Mouse (Mus musculus) lung, embryonic 15.5 days (tissue): ENCODE data around the gene Gm27029. TPM values are rescaled to one million over a fixed set of nuclear protein-coding genes. Genes with fewer than 3 reads are reported as not detected.
"Not testable (repeated sequence)": the region's sequence is repeated elsewhere in the genome, so short reads cannot be mapped to it uniquely, and the experiment has no call there.

Experiments used
- ATAC-seq: fragments of 200-750 bp; cut with Nextera tagmentation; 2 replicates; pipeline ENCODE4 v1.8.0; 2017; ENCODE audit warnings: moderate number of reproducible peaks, borderline replicate concordance; ENCODE audit not compliant: low FRiP score, low TSS enrichment; ENCODE audit errors: extremely low read depth
- H3K27ac ChIP-seq: fragments of 300-500 bp; sonication (generic); 2 replicates; pipeline ENCODE4 v1.5.1; 2015; ENCODE audit warnings: moderate library complexity, mild to moderate bottlenecking, inconsistent platforms
- H3K27me3 ChIP-seq: fragments of 300-500 bp; sonication (generic); 2 replicates; pipeline ENCODE4 v1.6.1; 2015; ENCODE audit warnings: inconsistent platforms
- H3K36me3 ChIP-seq: fragments of 300-500 bp; sonication (generic); 2 replicates; pipeline ENCODE4 v1.6.1; 2015; ENCODE audit warnings: inconsistent platforms
- H3K4me1 ChIP-seq: fragments of 300-500 bp; sonication (generic); 2 replicates; pipeline ENCODE4 v1.6.1; 2015; ENCODE audit warnings: inconsistent platforms
- H3K4me2 ChIP-seq: fragments of 300-500 bp; sonication (generic); 2 replicates; pipeline ENCODE4 v1.6.1; 2015; ENCODE audit warnings: inconsistent platforms, mild to moderate bottlenecking, moderate library complexity
- H3K4me3 ChIP-seq: fragments of 300-500 bp; sonication (generic); 2 replicates; pipeline ENCODE4 v1.5.1; 2015; ENCODE audit warnings: mild to moderate bottlenecking, inconsistent platforms
- H3K9ac ChIP-seq: fragments of 300-500 bp; sonication (generic); 2 replicates; pipeline ENCODE4 v1.6.1; 2015; ENCODE audit warnings: inconsistent platforms
- H3K9me3 ChIP-seq: fragments of 300-500 bp; sonication (generic); 2 replicates; pipeline ENCODE4 v1.6.1; 2016; ENCODE audit warnings: inconsistent platforms
- WGBS: fragments of 180-500 bp; shearing (Covaris S2); methylation state at CpG from one replicate; pipeline ENCODE4 v1.1.7; 2015; 5-methylcytosine and 5-hydroxymethylcytosine counted together
- polyA plus RNA-seq: library from polyadenylated mRNA; unstranded; fragments of >200 nt; fragmentation: Nextera tagmentation; extraction: Ambion mirVana; gene quantifications from 2 replicates; pipeline ENCODE4 v1.2.1, GENCODE M21; 2015

Gm27029 gene
- polyA plus RNA-seq, result 8.1 and 12.7 TPM in 2 replicates

DNA sequence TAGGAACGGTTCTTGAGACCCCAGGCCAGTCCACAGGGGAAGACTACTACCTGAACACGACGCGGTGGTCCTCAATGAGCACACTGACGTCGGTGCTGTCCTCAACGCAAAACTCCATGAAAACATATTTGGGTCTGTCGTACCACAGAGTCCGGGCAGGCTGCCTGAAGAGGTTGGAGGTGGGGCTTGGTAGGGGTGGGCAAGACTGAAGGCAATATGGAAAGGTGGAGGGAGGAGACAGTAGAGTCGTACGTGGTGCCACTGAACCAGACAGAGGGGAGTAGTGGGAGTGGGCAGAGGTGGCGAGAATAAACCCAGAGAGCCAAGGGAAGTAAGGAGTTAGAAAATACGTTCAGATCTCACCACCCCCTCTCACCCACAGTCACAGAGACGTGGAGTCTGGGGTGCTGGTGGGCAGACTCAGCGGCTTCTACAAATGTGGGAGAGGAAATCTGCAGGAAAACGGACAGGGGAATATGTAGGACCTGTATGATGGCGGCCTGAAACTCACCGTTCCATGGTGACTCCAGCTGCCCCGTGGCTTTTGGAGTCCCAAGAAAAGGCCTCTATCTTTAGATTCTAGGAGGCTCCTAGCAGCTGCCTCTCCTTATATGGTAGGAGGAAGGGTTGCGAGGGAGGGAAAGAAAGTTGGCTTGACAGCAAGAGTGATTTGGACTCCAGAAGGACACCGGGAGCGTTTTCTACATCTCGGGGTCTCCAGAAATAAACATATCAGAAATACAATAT, at the start of gene Gm27029:
Gene Gm27029, minus strand, starts transcription at position 692 of the 747 bp plus-strand sequence.
- H3K9me3 ChIP-seq, result no peaks in the 10 kb centered on the region
- H3K4me1 ChIP-seq, result peaks cover 27% of the 10 kb centered on the region
- H3K9ac ChIP-seq, result peak within 1 kb of the TSS; percentile 65
- H3K27me3 ChIP-seq, result no peaks in the 10 kb centered on the region
- 2% methylated on average over 23 of the region's 23 CpGs for WGBS
- peak within 1 kb of the TSS; percentile 79 for H3K4me2 ChIP-seq
- H3K27ac ChIP-seq, result peak within 1 kb of the TSS; percentile 81
- peaks cover 2% of the 10 kb centered on the region; the same call in 1 of the 2 replicates for H3K36me3 ChIP-seq
- peak; percentile 83 for ATAC-seq
- H3K4me3 ChIP-seq, result peak within 1 kb of the TSS; percentile 67

DNA sequence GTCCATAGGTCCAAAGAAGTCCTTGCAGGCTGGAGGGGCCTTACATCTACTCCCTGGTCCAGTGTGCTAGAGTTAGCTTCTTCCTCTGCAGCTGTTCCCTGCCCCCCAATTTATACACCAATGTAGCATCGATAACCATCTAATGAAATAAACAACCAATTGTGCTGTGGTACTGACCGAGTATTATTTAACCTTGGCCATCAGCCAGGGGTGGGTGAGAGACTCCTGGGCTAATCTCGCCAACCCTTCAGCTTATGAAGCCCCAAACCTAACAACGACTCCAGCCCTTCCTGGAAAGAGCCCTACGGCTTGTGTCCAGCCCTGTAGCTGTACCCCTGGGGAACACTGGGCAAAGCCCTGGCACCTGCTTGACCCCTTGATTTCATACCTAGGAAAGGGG, 49.7 kb upstream of the Gm27029 start:
- 58% methylated on average over 5 of the region's 5 CpGs for WGBS
- Histone ChIP-seq H3K9ac (no peak overlapping the region), H3K27ac (no peak overlapping the region), H3K4me3 (no peak overlapping the region), H3K4me1 (peaks cover 4% of the 10 kb centered on the region; the same call in 1 of the 2 replicates), H3K4me2 (no peak overlapping the region), H3K27me3 (no peaks in the 10 kb centered on the region), H3K9me3 (no peaks in the 10 kb centered on the region), H3K36me3 (no peaks in the 10 kb centered on the region)
- no peak for ATAC-seq

DNA sequence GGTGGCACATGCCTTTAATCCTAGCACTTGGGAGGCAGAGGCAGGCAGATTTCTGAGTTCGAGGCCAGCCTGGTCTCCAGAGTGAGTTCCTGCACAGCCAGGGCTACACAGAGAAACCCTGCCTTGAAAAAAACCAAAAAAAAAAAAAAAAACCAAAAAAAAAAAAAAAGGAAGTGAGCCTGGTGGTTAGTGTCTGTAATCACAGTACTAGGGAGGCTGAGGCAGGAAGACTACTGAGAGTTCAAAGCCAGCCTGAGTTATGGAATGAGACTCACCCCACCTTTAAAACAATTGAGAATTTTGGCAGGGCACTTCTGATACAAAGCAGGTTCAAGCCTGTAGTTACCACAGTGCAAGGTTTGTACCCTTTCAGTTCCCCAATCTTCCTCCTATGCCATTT, 49.1 kb upstream of the Gm27029 start:
- H3K9ac ChIP-seq, H3K4me2 ChIP-seq, H3K4me1 ChIP-seq, H3K36me3 ChIP-seq, H3K4me3 ChIP-seq, H3K27me3 ChIP-seq, H3K27ac ChIP-seq, H3K9me3 ChIP-seq, ATAC-seq: not testable (repeated sequence)
- WGBS, result 75% methylated on average over 1 of the region's 1 CpGs

DNA sequence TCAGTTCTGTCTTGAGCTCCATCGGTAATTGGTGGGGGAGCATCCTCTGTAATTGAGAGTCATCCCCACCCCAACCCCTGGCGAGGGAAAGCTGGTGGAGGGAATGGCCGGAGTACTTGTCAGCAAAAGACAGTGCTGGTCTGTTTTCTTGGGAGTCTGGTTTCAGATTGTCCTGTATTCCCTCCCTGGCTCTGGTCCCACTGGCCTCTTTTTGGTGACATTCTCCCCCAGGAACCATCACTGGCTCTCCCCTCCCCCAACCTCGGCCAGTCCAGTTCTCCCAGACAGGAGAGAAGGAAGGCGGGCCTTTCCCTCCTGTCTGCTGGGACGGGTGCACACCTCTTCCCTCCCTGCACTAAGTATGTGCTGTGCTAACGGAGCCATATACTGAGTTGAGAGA, 47.7 kb upstream of the Gm27029 start:
- Histone ChIP-seq H3K4me3 (no peak overlapping the region), H3K4me2 (no peak overlapping the region), H3K9me3 (no peaks in the 10 kb centered on the region), H3K4me1 (peaks cover 12% of the 10 kb centered on the region), H3K27me3 (no peaks in the 10 kb centered on the region), H3K27ac (no peak overlapping the region), H3K36me3 (no peaks in the 10 kb centered on the region), H3K9ac (no peak overlapping the region)
- ATAC-seq, result no peak
- 39% methylated on average over 7 of the region's 7 CpGs for WGBS

DNA sequence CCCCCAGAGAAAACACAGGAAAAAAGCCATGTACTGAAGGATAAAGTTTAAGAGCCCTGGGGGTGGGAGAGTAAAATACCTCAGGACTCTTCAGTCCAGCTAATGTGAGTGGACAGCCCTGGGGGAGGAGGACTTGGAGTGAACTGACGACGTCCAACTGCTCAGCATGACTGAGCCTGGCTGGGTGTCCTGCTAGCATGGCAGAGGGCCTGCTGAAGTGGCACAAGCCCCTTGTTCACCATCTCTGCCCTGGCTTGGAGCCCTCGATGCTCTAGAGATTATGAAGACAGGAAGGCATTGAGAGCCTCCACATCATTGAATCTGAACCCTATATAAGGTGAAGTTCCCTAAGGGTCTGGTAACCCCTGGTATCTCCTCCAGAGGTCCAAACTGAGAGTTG, 47.3 kb upstream of the Gm27029 start:
- ATAC-seq, result no peak
- WGBS, result 41% methylated on average over 3 of the region's 3 CpGs
- H3K36me3 ChIP-seq, result no peaks in the 10 kb centered on the region
- H3K27ac ChIP-seq, result no peak overlapping the region
- H3K4me1 ChIP-seq, result peaks cover 15% of the 10 kb centered on the region
- H3K9ac ChIP-seq, result no peak overlapping the region
- no peaks in the 10 kb centered on the region for H3K9me3 ChIP-seq
- no peak overlapping the region for H3K4me2 ChIP-seq
- H3K27me3 ChIP-seq, result no peaks in the 10 kb centered on the region
- H3K4me3 ChIP-seq, result no peak overlapping the region

DNA sequence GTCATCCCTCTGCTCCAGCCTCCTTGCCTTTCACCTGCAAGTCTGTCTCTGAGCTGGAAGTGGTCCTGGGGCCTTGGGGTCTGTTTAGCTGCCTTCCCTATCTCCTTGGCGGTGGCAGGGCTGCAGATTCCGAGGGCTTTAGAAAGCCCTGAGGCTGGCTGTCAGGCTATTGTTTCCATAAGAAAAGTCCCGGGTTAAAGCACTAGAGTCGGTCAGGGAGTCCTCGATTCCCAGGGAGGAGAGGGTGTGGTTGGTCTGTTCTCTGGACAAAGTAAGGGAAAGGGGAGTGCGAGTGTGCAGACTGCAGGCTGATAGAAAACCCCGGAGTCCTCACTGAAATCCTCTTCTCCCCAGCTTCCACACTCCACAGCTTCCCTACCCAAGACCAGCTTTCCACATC, 45.6 kb upstream of the Gm27029 start:
- H3K9me3 ChIP-seq, result no peaks in the 10 kb centered on the region
- 50% methylated on average over 7 of the region's 7 CpGs for WGBS
- no peak overlapping the region for H3K27ac ChIP-seq
- no peaks in the 10 kb centered on the region for H3K27me3 ChIP-seq
- H3K4me1 ChIP-seq, result peaks cover 23% of the 10 kb centered on the region
- no peaks in the 10 kb centered on the region for H3K36me3 ChIP-seq
- H3K4me2 ChIP-seq, result no peak overlapping the region
- H3K4me3 ChIP-seq, result no peak overlapping the region
- no peak for ATAC-seq
- no peak overlapping the region for H3K9ac ChIP-seq

DNA sequence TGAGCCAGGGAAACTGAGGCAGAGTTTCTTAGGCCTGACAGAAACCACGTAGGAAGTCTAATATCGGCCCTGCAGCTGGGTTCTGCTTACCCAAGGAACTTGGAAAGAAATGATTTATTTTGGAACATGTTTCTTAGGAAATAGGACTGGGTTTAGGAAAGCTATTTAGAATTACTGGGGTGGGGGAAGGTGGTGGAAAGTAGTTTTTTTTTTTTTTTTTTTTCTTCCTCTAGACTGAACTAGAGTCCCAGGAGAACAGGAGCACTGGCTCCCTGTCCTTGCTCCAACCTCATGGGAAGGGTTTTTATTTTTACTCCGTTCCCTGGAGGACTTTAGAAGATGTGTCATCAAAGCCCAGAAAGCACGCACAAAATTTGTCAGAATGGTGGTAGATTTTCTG, 44.6 kb upstream of the Gm27029 start:
- ATAC-seq, result no peak
- Histone ChIP-seq H3K9ac (no peak overlapping the region), H3K36me3 (no peaks in the 10 kb centered on the region), H3K27me3 (no peaks in the 10 kb centered on the region), H3K4me1 (peaks cover 33% of the 10 kb centered on the region), H3K4me3 (peak overlapping the region; percentile 77; the same call in 1 of the 2 replicates), H3K4me2 (peak overlapping the region; percentile 96), H3K9me3 (no peaks in the 10 kb centered on the region), H3K27ac (no peak overlapping the region)
- 58% methylated on average over 4 of the region's 4 CpGs for WGBS

DNA sequence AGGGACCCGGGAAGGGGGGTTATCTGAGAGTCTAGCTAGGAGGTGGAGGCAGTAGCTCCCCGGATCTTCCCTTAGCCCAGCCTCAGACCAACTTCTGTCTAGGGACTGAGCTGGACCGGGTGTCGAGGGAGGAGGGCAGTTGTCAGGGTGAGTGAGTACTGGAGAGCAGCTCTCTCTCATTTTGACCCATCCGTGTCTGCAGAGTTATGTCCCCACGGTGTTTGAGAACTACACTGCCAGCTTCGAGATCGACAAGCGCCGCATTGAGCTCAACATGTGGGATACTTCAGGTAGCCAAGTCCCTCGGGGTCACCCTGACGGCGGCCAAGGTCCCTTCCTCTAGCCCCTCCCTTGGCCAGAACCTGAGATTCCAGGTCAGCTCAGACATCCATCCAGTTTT, 44.1 kb upstream of the Gm27029 start:
- peak overlapping the region; percentile 55 for H3K9ac ChIP-seq
- no peak overlapping the region for H3K27ac ChIP-seq
- H3K4me3 ChIP-seq, result peak overlapping the region; percentile 77
- no peak for ATAC-seq
- H3K36me3 ChIP-seq, result no peaks in the 10 kb centered on the region
- H3K4me1 ChIP-seq, result peaks cover 36% of the 10 kb centered on the region
- H3K4me2 ChIP-seq, result peak overlapping the region; percentile 96
- H3K9me3 ChIP-seq, result no peaks in the 10 kb centered on the region
- H3K27me3 ChIP-seq, result no peaks in the 10 kb centered on the region
- WGBS, result 4% methylated on average over 13 of the region's 13 CpGs

DNA sequence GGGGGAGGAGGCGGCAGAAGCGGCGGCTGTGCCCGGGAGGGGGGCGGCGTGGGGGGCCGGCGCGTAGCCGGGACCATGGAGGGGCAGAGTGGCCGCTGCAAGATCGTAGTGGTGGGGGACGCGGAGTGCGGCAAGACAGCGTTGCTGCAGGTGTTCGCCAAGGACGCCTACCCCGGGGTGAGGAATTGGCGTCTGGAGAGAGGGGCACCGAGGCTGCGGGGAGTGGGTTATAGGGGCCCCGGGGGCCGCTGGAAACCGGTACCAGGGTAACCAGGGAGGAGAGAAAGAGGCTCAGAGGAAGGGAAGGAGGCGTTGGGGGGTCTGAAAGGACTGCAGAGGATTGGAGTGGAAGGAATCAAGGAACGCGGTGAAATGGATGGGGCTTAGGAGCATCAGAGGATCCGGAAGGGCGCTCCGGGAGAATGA, 43.7 kb upstream of the Gm27029 start:
- ATAC-seq, result no peak
- H3K36me3 ChIP-seq, result no peaks in the 10 kb centered on the region
- peaks cover 41% of the 10 kb centered on the region for H3K4me1 ChIP-seq
- WGBS, result 1% methylated on average over 31 of the region's 31 CpGs
- no peak overlapping the region for H3K27ac ChIP-seq
- peak overlapping the region; percentile 96 for H3K4me2 ChIP-seq
- peak overlapping the region; percentile 55 for H3K9ac ChIP-seq
- no peaks in the 10 kb centered on the region for H3K9me3 ChIP-seq
- H3K4me3 ChIP-seq, result peak overlapping the region; percentile 77
- no peaks in the 10 kb centered on the region for H3K27me3 ChIP-seq

DNA sequence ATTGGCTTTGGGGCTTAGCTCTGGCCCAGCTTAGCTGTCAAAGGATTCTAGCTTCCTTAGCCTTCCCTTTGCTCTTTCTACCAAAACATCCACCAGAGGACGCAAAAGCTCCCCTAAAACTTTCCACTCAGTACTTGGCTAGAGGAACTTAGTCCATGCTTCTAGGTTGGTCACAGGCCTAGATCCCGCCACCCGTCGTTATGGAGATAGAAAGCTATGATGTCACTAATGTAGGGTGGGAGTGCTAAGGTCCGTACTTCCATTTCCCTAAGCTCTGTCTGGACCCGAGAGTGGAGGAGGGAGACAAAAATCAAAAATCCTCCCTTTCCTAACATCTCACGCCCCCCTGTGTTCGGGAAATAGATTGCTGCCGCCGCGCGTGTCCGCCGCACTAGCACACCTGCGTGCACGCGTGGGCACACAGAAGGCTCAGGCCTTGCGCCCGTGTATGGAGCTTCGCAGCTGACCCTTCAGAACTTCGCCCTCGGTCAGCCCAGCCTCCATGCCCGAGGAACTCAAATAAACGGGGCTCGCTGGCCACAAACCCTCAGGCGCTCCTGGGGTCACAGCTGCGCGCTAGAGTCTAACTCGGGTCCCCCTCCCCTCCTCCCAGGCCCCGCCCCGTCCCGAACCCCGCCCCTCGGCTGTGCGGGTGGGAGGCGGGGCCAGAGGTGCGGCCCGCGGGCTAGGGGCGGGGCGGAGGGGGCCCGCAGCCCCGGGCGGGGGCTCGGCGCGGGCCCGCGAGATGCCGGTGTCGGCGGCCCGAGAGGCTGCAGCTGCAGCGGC, 43.1 kb upstream of the Gm27029 start:
- H3K27ac ChIP-seq, result no peak overlapping the region

DNA sequence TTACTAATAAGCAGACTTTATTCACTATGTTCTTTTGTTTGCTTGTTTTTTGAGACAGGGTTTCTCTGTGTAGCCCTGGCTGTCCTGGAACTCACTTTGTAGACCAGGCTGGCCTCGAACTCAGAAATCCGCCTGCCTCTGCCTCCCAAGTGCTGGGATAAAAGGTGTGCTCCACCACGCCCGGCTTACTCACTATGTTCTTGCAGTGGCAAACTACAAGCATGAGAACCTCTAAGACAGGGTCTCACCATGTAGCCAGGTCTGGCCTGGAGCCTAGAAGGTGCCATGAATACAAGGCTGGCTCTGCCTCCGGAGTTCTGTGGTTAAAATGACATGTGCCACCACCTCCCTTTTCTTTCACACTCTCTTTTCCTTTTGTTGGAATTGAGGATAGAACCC, 42.0 kb upstream of the Gm27029 start:
- Histone ChIP-seq H3K4me3 (peak overlapping the region; percentile 72), H3K4me1 (peaks cover 52% of the 10 kb centered on the region), H3K9ac (peak overlapping the region; percentile 67; the same call in 1 of the 2 replicates), H3K4me2 (peak overlapping the region; percentile 93)
- not testable (repeated sequence) for H3K9me3 ChIP-seq, H3K36me3 ChIP-seq, ATAC-seq, H3K27ac ChIP-seq, H3K27me3 ChIP-seq
- 56% methylated on average over 5 of the region's 5 CpGs for WGBS

More for the DNA sequence above, 43.1 kb upstream of the Gm27029 start:
- Histone ChIP-seq H3K9ac (peak overlapping the region; percentile 55), H3K36me3 (no peaks in the 10 kb centered on the region), H3K4me2 (peak overlapping the region; percentile 96), H3K27me3 (no peaks in the 10 kb centered on the region), H3K9me3 (no peaks in the 10 kb centered on the region), H3K4me3 (peak overlapping the region; percentile 77), H3K4me1 (peaks cover 47% of the 10 kb centered on the region)
- peak; percentile 80 for ATAC-seq
- 1% methylated on average over 53 of the region's 54 CpGs for WGBS
